Mouse (Mus musculus): Measurements from ENCODE around the gene Ago3.

GRCm38 (mm10) chr4:126444528-126444927 is 15.2 kb upstream of the Ago3 start:
- TF ChIP-seq CTCF (IDR thresholded peaks at IDR 0.05; ENCODE audit: borderline replicate concordance, insufficient read depth, low read depth, low read length), result no peak
- no peak for TF ChIP-seq POLR2A (IDR thresholded peaks at IDR 0.05; ENCODE audit: borderline replicate concordance, insufficient read depth, low read length)
